Mouse (Mus musculus): ENCODE results near the gene Cenpv. TPM values are rescaled to one million over a fixed set of nuclear protein-coding genes. Genes with fewer than 3 reads are reported as not detected.
"Not testable (repeated sequence)": the region's sequence is repeated elsewhere in the genome, so short reads cannot be mapped to it uniquely, and the experiment has no call there.

The Cenpv gene
- total RNA-seq, 2 experiments from 2014 or later, result 19.3 to 19.8 TPM

GRCm38 (mm10) chr11:62511444-62512202, 27.4 kb downstream of the Cenpv start:
- DNase-seq, result peak in 1 of 2 experiments; percentile 3
- intact Hi-C loops (cut with DNase I), result no loop called here

- no peak for DNase-seq
- intact Hi-C loops (cut with DNase I), result no loop called here
These were observed 28.1 kb downstream of the Cenpv start for GRCm38 (mm10) chr11:62510956-62511355.

- no peak for DNase-seq
- intact Hi-C loops (cut with DNase I), result no loop called here
These were observed 29.5 kb downstream of the Cenpv start for GRCm38 (mm10) chr11:62509571-62509970.

- intact Hi-C loops (cut with DNase I); DNase-seq: not testable (repeated sequence)
These were observed 30.2 kb downstream of the Cenpv start for GRCm38 (mm10) chr11:62508816-62509215.

GRCm38 (mm10) chr11:62508365-62508764, 30.7 kb downstream of the Cenpv start:
- intact Hi-C loops (cut with DNase I); DNase-seq: not testable (repeated sequence)

- DNase-seq, result no peak
- intact Hi-C loops (cut with DNase I), result no loop called here
These were observed 31.4 kb downstream of the Cenpv start for GRCm38 (mm10) chr11:62507683-62508082.

- intact Hi-C loops (cut with DNase I), result no loop called here
- DNase-seq, result no peak
These were observed 38.5 kb downstream of the Cenpv start for GRCm38 (mm10) chr11:62500529-62500928.

GRCm38 (mm10) chr11:62498802-62499201, 40.3 kb downstream of the Cenpv start:
- no peak for DNase-seq
- intact Hi-C loops (cut with DNase I), result loop anchor here (5.0 kb wide), 1 partner anchor 102 kb away; no protein-coding TSS in a partner anchor

- intact Hi-C loops (cut with DNase I), result loop anchor here (5.0 kb wide), 1 partner anchor 100 kb away; no protein-coding TSS in a partner anchor
- no peak for DNase-seq
These were observed 41.9 kb downstream of the Cenpv start for GRCm38 (mm10) chr11:62497181-62497580.

GRCm38 (mm10) chr11:62496151-62496715, 42.8 kb downstream of the Cenpv start:
- intact Hi-C loops (cut with DNase I), result loop anchor here (5.0 kb wide), 1 partner anchor 99 kb away; no protein-coding TSS in a partner anchor
- peak; percentile 22 to 52 for DNase-seq

GRCm38 (mm10) chr11:62495276-62495801, 43.7 kb downstream of the Cenpv start:
- DNase-seq, result peak; percentile 46 to 63
- intact Hi-C loops (cut with DNase I), result loop anchor here (5.0 kb wide), 1 partner anchor 98 kb away; no protein-coding TSS in a partner anchor

- intact Hi-C loops (cut with DNase I), result loop anchor here (5.0 kb wide), 1 partner anchor 98 kb away; no protein-coding TSS in a partner anchor
- DNase-seq, result peak; percentile 67 to 75
These were observed 44.2 kb downstream of the Cenpv start for GRCm38 (mm10) chr11:62494754-62495275.

GRCm38 (mm10) chr11:62493701-62494100, 45.4 kb downstream of the Cenpv start:
- intact Hi-C loops (cut with DNase I), result no loop called here
- DNase-seq, result no peak

- DNase-seq, result no peak
- intact Hi-C loops (cut with DNase I), result no loop called here
These were observed 51.3 kb downstream of the Cenpv start for GRCm38 (mm10) chr11:62487540-62488350.

GRCm38 (mm10) chr11:62486949-62487348, 52.1 kb downstream of the Cenpv start:
- intact Hi-C loops (cut with DNase I), result no loop called here
- DNase-seq, result no peak

GRCm38 (mm10) chr11:62479581-62479980, 59.5 kb downstream of the Cenpv start:
- intact Hi-C loops (cut with DNase I), result no loop called here

GRCm38 (mm10) chr11:62478931-62479330, 60.1 kb downstream of the Cenpv start:
- peak in 1 of 2 experiments; percentile 12 for DNase-seq
- intact Hi-C loops (cut with DNase I), result no loop called here

More at GRCm38 (mm10) chr11:62479581-62479980, 59.5 kb downstream of the Cenpv start:
- no peak for DNase-seq

- intact Hi-C loops (cut with DNase I), result no loop called here
- no peak for DNase-seq
These were observed 62.9 kb downstream of the Cenpv start for GRCm38 (mm10) chr11:62476156-62476555.

All from heart, postnatal 10 days (tissue).